Mouse (Mus musculus) heart, postnatal 0 days (tissue): ENCODE data around the gene Ripply3.

Experiments used
- CTCF ChIP-seq: IDR thresholded peaks from 2 replicates; pipeline ENCODE4 v1.5.1; 2016; ENCODE audit warnings: antibody characterized with exemption, control low read depth, low read depth
- EP300 ChIP-seq: IDR thresholded peaks from 2 replicates; pipeline ENCODE4 v1.6.1; 2016; ENCODE audit warnings: antibody characterized with exemption, low read depth

- TF ChIP-seq CTCF = no peak
- no peak for TF ChIP-seq EP300
Observed at GRCm38 (mm10) chr16:94290073-94290999, 37.9 kb upstream of the Ripply3 start.
